Mouse (Mus musculus): Measurements from ENCODE around the gene Morn5. TPM values are rescaled to one million over a fixed set of nuclear protein-coding genes. Genes with fewer than 3 reads are reported as not detected.

Gene Morn5
- polyA plus RNA-seq, 1 experiment from 2014 or later = 0.24 TPM

DNA sequence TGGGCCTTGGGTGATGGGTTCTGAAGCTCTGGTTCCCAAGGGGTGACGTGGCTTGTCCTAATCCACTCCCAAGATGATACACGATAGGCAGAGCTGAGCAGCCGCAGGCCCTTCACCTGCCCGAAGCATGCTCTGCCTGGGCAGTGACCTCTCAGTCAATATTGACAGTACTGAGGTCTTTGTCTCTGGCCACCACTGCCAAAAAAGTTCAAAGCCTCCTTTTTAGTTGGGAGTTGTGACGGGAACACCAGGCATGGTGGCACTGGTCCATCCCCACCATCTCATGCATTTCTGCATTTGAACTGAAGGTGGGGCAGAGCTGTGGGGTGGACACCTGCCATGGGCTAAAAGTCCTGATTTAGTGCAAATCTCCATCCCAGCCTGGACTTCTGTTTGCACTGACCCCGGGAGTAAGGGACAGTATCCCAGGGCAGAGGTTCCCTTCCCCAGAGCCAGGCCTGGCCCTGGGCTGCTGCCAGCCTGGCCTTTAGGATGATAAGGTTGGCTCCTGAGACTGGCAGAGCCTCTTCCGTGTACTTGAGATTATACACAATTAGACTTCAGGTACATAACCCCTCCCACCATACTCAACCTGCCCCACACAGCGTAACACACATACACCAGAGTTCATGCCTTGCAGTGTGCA lies 22.5 kb downstream of the Morn5 start:
- no peaks in the 10 kb centered on the region for H3K4me1 ChIP-seq (replicated peaks)
- H3K36me3 ChIP-seq = no peaks in the 10 kb centered on the region
- H3K4me3 ChIP-seq = no peak overlapping the region
- H3K27ac ChIP-seq = no peak overlapping the region
- no peak overlapping the region for H3K4me2 ChIP-seq
- 0 out of 2 replicates have a peak, but pooled peaks cover 9% of the 10 kb centered on the region for H3K27me3 ChIP-seq
- ATAC-seq (replicated peaks; ENCODE audit: insufficient number of reproducible peaks, insufficient read depth, low FRiP score, low read depth) = no peak
- WGBS = 71% methylated on average over 8 of the region's 8 CpGs
- no peak overlapping the region for H3K9ac ChIP-seq
- H3K9me3 ChIP-seq (replicated peaks) = no peaks in the 10 kb centered on the region

DNA sequence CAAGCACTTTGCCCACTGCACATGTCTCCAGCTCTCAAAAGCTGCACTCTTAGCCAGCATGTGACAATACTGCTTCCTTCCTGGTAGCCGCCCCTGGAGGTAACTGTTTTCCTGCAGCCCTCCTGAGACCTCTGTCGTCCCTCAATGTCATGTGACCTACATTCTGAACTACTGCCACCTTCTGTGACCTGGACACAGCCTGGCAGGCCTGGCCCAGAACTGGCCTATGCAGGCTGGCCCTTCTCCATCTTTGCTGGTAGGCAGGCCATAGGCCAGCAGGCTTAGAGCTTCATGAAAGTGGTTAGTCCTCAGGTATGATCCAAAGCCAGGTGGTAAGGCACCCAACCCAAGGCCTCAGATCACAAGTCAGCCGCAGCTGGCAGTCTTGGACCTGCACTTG lies 24.5 kb downstream of the Morn5 start:
- Histone ChIP-seq H3K9ac (no peak overlapping the region), H3K27me3 (0 out of 2 replicates have a peak, but pooled peaks cover 9% of the 10 kb centered on the region), H3K27ac (no peak overlapping the region), H3K9me3 (replicated peaks) (no peaks in the 10 kb centered on the region), H3K4me1 (replicated peaks) (no peaks in the 10 kb centered on the region), H3K36me3 (no peaks in the 10 kb centered on the region), H3K4me3 (no peak overlapping the region), H3K4me2 (no peak overlapping the region)
- ATAC-seq (replicated peaks; ENCODE audit: insufficient number of reproducible peaks, insufficient read depth, low FRiP score, low read depth) = no peak; the same call in 1 of the 2 replicates
- WGBS = 54% methylated on average over 3 of the region's 3 CpGs

DNA sequence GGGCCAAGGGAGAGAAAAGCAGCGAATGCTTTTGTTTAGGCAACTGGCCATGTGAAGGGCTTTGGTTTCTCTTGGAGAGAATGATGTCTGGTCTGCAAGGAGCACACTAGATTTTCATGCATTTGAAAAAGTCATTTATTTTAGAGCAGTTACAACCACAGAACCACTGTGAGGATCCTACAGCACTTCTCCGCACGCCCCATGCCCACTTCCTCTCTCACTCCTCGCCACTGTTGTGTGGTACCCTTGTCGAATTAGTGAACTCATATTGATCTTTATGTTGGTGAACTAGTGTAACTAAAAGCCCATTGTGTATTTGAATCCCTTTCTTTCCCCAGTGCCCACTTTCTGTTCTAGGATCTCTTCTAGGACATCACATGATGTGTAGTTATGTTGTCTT lies 26.0 kb downstream of the Morn5 start:
- Histone ChIP-seq H3K36me3 (no peaks in the 10 kb centered on the region), H3K27me3 (peaks cover 18% of the 10 kb centered on the region; the same call in 1 of the 2 replicates), H3K4me3 (no peak overlapping the region), H3K9me3 (replicated peaks) (no peaks in the 10 kb centered on the region), H3K4me1 (replicated peaks) (no peaks in the 10 kb centered on the region), H3K4me2 (no peak overlapping the region), H3K9ac (no peak overlapping the region), H3K27ac (no peak overlapping the region)
- no peak for ATAC-seq (replicated peaks; ENCODE audit: insufficient number of reproducible peaks, insufficient read depth, low FRiP score, low read depth)
- WGBS = 85% methylated on average over 5 of the region's 5 CpGs

DNA sequence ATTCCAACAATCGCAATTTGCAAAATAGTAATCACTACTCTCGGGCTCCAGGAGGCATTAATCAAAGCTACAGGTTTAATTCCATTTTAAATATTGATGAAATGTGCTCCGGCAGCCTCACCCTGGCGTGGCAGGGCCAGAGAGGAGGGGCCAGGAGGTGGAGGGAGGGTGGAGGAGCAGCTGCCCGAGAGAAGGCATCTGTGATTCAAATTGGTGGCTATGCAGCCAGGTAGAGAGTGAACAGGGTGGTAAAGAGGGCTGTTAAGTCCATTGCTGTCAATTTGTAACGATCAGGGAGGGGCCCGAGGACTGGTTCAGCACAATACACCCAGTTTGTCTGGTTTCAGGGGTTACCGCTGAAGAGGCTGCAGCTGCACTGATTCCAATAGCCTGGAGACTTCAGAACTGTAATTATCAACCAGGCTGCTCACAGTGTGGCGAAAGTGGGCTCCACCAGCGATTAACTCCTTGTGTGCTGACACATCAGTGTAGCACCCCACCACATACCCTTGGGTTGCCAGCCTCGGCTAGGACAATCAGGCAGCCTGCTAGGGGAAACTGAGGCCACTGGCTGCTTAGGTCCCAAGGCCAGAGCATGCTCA lies 28.0 kb downstream of the Morn5 start:
- Histone ChIP-seq H3K4me3 (no peak overlapping the region), H3K4me2 (no peak overlapping the region), H3K9ac (no peak overlapping the region), H3K27me3 (peaks cover 26% of the 10 kb centered on the region; the same call in 1 of the 2 replicates), H3K36me3 (no peaks in the 10 kb centered on the region), H3K9me3 (replicated peaks) (no peaks in the 10 kb centered on the region), H3K4me1 (replicated peaks) (no peaks in the 10 kb centered on the region), H3K27ac (no peak overlapping the region)
- WGBS = 25% methylated on average over 11 of the region's 11 CpGs
- no peak for ATAC-seq (replicated peaks; ENCODE audit: insufficient number of reproducible peaks, insufficient read depth, low FRiP score, low read depth)

DNA sequence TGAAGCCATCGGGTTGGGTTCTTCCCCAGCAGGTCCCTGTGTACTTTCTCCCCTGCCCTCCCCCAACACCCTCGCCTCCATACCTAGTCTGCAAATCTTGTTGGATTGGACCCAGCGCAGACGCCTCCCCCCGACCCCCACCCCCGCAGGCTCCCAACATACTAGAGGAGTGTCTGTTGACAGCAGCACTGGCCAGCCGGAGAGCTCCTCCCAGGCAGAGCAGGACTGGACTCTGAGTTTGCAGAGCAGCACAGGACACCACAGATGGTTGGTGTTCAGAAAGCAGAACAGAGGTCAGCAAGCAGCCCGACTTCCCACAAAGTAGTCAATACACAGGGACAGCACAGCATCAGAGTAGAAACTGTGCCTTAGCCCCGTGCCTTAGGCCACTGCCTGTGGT lies 32.2 kb downstream of the Morn5 start:
- Histone ChIP-seq H3K4me2 (no peak overlapping the region), H3K27ac (no peak overlapping the region), H3K9me3 (replicated peaks) (no peaks in the 10 kb centered on the region), H3K36me3 (no peaks in the 10 kb centered on the region), H3K9ac (no peak overlapping the region), H3K27me3 (peaks cover 36% of the 10 kb centered on the region), H3K4me1 (replicated peaks) (no peaks in the 10 kb centered on the region), H3K4me3 (no peak overlapping the region)
- 0 out of 2 replicates have a peak, but pooled peaks have one; percentile 67 for ATAC-seq (replicated peaks; ENCODE audit: insufficient number of reproducible peaks, insufficient read depth, low FRiP score, low read depth)
- WGBS = 22% methylated on average over 9 of the region's 9 CpGs

DNA sequence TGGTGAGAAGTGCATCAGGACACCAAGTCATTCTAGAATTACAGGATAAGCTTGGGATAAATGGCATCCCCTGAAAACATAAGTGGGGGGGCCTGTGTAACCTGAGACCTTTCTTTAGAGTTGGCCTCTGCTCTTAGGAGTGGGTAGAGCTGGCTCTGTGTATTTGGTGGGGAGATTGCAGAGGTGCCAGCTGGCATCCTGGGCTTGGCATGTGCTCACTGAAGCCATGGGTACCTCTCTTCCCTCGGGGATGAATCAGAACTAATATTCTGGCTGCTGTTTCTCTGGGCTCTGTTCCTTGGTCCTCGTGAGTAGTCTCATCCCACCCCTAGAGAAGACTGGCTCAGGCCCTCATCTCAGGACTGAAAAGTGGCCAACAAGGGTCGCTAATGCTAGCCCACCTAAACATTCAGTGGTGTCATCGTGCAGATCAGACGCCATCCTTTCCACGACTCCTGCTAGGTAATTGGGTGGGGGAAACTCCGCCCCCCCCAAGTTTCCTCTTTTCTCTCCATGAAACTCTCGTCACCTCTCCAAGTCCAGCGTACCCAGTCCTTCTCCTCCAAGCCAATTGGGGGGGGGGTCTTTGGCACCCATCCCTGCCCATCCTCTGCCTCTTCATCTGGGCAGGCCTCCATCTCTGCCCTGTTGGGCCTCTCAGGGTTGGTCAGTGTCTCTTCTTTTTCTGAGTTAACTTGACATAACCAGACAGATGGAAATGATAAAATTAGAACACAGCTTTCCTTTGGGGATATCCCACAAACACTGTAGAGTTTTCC lies 33.7 kb downstream of the Morn5 start:
- peaks cover 47% of the 10 kb centered on the region for H3K27me3 ChIP-seq
- no peak overlapping the region for H3K9ac ChIP-seq
- ATAC-seq (replicated peaks; ENCODE audit: insufficient number of reproducible peaks, insufficient read depth, low FRiP score, low read depth) = no peak
- H3K4me3 ChIP-seq = no peak overlapping the region
- H3K4me1 ChIP-seq (replicated peaks) = no peaks in the 10 kb centered on the region
- H3K27ac ChIP-seq = no peak overlapping the region
- WGBS = 76% methylated on average over 9 of the region's 9 CpGs
- H3K9me3 ChIP-seq (replicated peaks) = no peaks in the 10 kb centered on the region
- no peaks in the 10 kb centered on the region for H3K36me3 ChIP-seq
- no peak overlapping the region for H3K4me2 ChIP-seq

DNA sequence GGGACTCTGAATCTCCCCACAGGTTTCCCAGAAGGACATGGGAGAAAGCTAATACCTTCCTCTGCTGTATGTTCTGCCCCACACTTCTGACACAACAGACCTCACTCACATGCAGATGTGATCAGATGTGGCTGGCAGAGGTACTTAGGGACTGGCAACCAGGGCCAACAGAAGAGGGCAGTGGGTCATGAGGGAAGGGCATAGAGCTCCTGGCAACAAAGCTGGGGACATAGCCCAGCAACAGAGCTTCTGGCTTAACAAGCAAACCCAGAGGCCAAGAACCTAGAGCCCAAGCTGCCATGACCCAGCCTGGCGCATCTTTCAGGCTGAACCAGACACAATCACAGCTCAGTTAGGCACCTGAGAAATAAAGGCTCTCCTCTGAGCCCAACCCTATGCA lies 35.8 kb downstream of the Morn5 start:
- WGBS = 86% methylated on average over 1 of the region's 1 CpGs

DNA sequence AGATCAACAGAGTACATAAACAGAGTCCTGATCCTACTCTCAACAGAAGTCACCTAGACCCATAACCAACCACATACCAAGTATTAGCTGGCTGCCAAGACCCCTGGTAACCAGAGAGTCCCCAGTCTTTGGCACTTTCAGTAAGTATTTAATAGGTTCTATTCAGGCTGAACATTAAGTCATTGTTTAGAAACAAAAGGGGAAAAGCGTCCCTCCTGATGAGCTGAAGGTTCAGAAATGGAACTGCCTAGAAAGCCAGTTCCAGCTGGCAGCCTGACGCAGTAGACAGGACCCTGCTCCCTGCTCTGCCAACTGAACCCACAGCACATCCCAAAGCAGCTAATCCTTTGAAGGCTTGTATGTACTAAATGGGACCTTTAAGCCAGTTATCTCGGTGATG lies 39.9 kb downstream of the Morn5 start:
- Histone ChIP-seq H3K27me3 (peaks cover 86% of the 10 kb centered on the region), H3K4me2 (no peak overlapping the region), H3K9me3 (replicated peaks) (no peaks in the 10 kb centered on the region), H3K27ac (no peak overlapping the region), H3K4me1 (replicated peaks) (peaks cover 18% of the 10 kb centered on the region), H3K9ac (no peak overlapping the region), H3K4me3 (no peak overlapping the region), H3K36me3 (no peaks in the 10 kb centered on the region)
- 64% methylated on average over 3 of the region's 3 CpGs for WGBS
- no peak for ATAC-seq (replicated peaks; ENCODE audit: insufficient number of reproducible peaks, insufficient read depth, low FRiP score, low read depth)

More for the DNA sequence above, 35.8 kb downstream of the Morn5 start:
- H3K4me3 ChIP-seq = no peak overlapping the region
- peaks cover 55% of the 10 kb centered on the region for H3K27me3 ChIP-seq
- no peaks in the 10 kb centered on the region for H3K36me3 ChIP-seq
- H3K4me2 ChIP-seq = no peak overlapping the region
- no peaks in the 10 kb centered on the region for H3K4me1 ChIP-seq (replicated peaks)
- no peak for ATAC-seq (replicated peaks; ENCODE audit: insufficient number of reproducible peaks, insufficient read depth, low FRiP score, low read depth)
- H3K9ac ChIP-seq = no peak overlapping the region
- no peaks in the 10 kb centered on the region for H3K9me3 ChIP-seq (replicated peaks)
- no peak overlapping the region for H3K27ac ChIP-seq

DNA sequence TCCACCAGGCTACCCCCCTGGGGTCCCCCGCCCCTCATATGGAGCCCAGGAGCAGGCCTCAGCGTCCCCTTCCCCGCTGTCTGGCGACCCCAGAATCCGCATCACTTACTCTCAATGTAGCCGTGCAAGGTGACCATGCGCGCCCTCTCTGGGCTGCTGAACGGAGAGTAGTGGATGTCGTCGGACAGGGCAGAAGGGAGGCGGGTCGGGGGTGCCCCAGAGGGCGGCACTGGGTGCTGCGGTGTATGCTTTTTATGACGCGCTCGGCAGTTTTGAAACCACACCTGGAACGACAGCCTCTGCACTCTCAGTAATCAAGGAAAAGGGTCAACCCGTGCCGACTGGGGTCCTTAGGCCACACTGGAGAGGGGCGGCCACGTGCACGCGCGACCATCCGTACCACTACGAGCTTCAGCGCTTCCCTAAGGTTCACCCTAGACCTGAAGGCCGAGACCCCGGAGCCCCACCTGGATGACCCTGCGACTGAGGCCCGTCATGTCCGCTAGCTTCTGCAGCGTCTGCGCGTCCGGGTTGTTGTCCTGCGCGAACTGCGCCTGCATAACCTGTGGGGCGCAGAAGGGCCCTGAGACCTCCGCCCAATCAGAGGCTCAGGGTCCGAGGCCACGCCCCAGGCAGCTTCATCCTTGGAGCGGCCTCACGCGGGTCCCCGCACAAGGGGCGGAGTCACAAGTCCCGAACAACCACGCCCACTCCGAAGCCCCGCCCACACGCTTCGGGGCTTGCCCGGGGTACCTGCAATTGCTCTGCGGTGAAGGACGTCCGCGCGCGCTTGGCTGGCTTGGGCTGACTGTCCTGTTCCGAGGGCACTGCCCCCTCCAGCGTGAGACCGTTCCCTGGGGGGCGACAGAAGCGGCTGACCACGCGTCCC lies 41.8 kb downstream of the Morn5 start:
- H3K4me1 ChIP-seq (replicated peaks) = peaks cover 20% of the 10 kb centered on the region
- H3K4me2 ChIP-seq = peak overlapping the region; percentile 87
- no peak overlapping the region for H3K27ac ChIP-seq
- H3K9ac ChIP-seq = peak overlapping the region; percentile 35; the same call in 1 of the 2 replicates
- no peaks in the 10 kb centered on the region for H3K36me3 ChIP-seq
- H3K27me3 ChIP-seq = peaks cover 99% of the 10 kb centered on the region
- H3K4me3 ChIP-seq = peak overlapping the region; percentile 50
- no peaks in the 10 kb centered on the region for H3K9me3 ChIP-seq (replicated peaks)
- WGBS = 2% methylated on average over 70 of the region's 70 CpGs
- ATAC-seq (replicated peaks; ENCODE audit: insufficient number of reproducible peaks, insufficient read depth, low FRiP score, low read depth) = peak; percentile 70

DNA sequence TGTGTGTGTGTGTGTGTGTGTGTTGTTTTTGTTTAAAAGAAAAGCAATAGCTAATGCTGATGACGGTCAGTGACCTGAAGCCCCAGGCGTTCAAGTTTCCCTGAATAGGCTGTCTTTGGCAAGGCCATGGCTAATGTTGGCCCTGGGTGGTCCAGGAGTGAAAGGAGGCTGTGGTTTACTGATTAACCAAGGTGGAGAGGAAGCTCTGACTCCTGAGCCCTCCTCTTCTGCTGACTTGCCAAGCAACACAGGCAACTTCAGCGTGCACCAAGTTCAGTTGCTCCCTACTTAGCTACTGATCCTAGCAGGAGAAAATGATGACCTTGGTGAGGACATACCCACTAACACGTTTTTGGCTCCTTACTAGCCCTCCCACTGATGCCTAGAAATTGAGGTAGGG lies 43.5 kb downstream of the Morn5 start:
- WGBS = 10% methylated on average over 4 of the region's 4 CpGs
- Histone ChIP-seq H3K9me3 (replicated peaks) (no peaks in the 10 kb centered on the region), H3K27ac (no peak overlapping the region), H3K4me3 (no peak overlapping the region), H3K4me2 (no peak overlapping the region), H3K36me3 (no peaks in the 10 kb centered on the region), H3K9ac (no peak overlapping the region), H3K4me1 (replicated peaks) (peaks cover 20% of the 10 kb centered on the region), H3K27me3 (peaks cover 99% of the 10 kb centered on the region)
- no peak for ATAC-seq (replicated peaks; ENCODE audit: insufficient number of reproducible peaks, insufficient read depth, low FRiP score, low read depth)

DNA sequence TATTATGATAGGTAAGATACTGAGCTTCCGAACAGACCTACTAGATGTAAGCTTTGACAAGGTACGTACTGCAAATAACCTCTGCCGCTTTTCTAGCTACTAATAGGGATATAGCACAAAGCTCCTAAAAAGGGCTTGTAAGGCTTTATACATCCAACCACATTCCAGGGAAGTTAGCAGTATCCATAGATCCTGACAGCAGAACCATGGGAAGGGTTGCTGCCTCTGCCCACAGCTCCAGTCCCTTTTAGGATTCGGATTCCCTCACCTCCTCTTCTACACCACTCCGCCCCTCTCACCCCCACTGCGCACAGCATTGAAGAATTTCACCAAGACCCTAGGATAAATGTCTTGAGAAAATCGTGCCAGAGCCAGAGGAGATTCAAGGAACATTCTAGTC lies 44.0 kb downstream of the Morn5 start:
- H3K9ac ChIP-seq = no peak overlapping the region
- no peaks in the 10 kb centered on the region for H3K36me3 ChIP-seq
- WGBS = 21% methylated on average over 7 of the region's 7 CpGs
- H3K4me1 ChIP-seq (replicated peaks) = peaks cover 20% of the 10 kb centered on the region
- H3K4me3 ChIP-seq = no peak overlapping the region
- H3K27me3 ChIP-seq = peaks cover 99% of the 10 kb centered on the region
- no peaks in the 10 kb centered on the region for H3K9me3 ChIP-seq (replicated peaks)
- no peak overlapping the region for H3K27ac ChIP-seq
- no peak overlapping the region for H3K4me2 ChIP-seq
- ATAC-seq (replicated peaks; ENCODE audit: insufficient number of reproducible peaks, insufficient read depth, low FRiP score, low read depth) = no peak
